Mouse (Mus musculus): Measurements from ENCODE around the gene Csf3.
A peak's percentile ranks its signal among the peaks of the same experiment; 100 is the strongest.
"Not testable (repeated sequence)": the region's sequence is repeated elsewhere in the genome, so short reads cannot be mapped to it uniquely, and the experiment has no call there.

The Csf3 gene

GRCm38 (mm10) chr11:98734020-98734419 lies 33.0 kb downstream of the Csf3 start:
- no peak for DNase-seq

GRCm38 (mm10) chr11:98735111-98735510 lies 34.0 kb downstream of the Csf3 start:
- no peak for DNase-seq

- DNase-seq = no peak
Measured at GRCm38 (mm10) chr11:98736176-98736575, 35.1 kb downstream of the Csf3 start.

GRCm38 (mm10) chr11:98737220-98737619 lies 36.2 kb downstream of the Csf3 start:
- DNase-seq = not testable (repeated sequence)

GRCm38 (mm10) chr11:98738428-98738911 lies 37.4 kb downstream of the Csf3 start:
- no peak for DNase-seq

- no peak for DNase-seq
Measured at GRCm38 (mm10) chr11:98738925-98739324, 37.9 kb downstream of the Csf3 start.

- DNase-seq = peak in 1 of 2 experiments; percentile 39
Measured at GRCm38 (mm10) chr11:98740026-98740392, 38.9 kb downstream of the Csf3 start.

- DNase-seq = peak; percentile 68 to 71
Measured at GRCm38 (mm10) chr11:98740393-98741050, 39.5 kb downstream of the Csf3 start, which contains the start of gene Thra. Gene Thra, plus strand, starts transcription at chr11:98740638.

- peak in 1 of 2 experiments; percentile 51 for DNase-seq
Measured at GRCm38 (mm10) chr11:98741051-98741620, 40.1 kb downstream of the Csf3 start.

- peak; percentile 86 to 89 for DNase-seq
Measured at GRCm38 (mm10) chr11:98741622-98742396, 40.7 kb downstream of the Csf3 start.

- DNase-seq = peak; percentile 49 to 65
Measured at GRCm38 (mm10) chr11:98742397-98743291, 41.6 kb downstream of the Csf3 start.

GRCm38 (mm10) chr11:98743655-98744345 lies 42.7 kb downstream of the Csf3 start:
- DNase-seq = peak; percentile 42 to 50

GRCm38 (mm10) chr11:98744456-98745019 lies 43.5 kb downstream of the Csf3 start:
- no peak for DNase-seq

GRCm38 (mm10) chr11:98745932-98746853 lies 45.1 kb downstream of the Csf3 start:
- peak in 1 of 2 experiments; percentile 37 for DNase-seq

GRCm38 (mm10) chr11:98746855-98747693 lies 46.0 kb downstream of the Csf3 start:
- DNase-seq = peak; percentile 92 to 94

- DNase-seq = peak; percentile 54 to 61
Measured at GRCm38 (mm10) chr11:98747804-98748505, 46.9 kb downstream of the Csf3 start.

GRCm38 (mm10) chr11:98748506-98749416 lies 47.7 kb downstream of the Csf3 start:
- peak; percentile 45 to 53 for DNase-seq

GRCm38 (mm10) chr11:98749716-98750115 lies 48.7 kb downstream of the Csf3 start:
- peak; percentile 48 to 61 for DNase-seq

Measured in cerebellum, adult 18-20 months (tissue).